Mouse (Mus musculus): Measurements from ENCODE around the gene Sphk1. TPM values are rescaled to one million over a fixed set of nuclear protein-coding genes. Genes with fewer than 3 reads are reported as not detected.

The Sphk1 gene
- polyA plus RNA-seq (2015; fragmentation: Nextera tagmentation; extraction: Ambion mirVana): 12.4 and 15.3 TPM in 2 replicates

DNA sequence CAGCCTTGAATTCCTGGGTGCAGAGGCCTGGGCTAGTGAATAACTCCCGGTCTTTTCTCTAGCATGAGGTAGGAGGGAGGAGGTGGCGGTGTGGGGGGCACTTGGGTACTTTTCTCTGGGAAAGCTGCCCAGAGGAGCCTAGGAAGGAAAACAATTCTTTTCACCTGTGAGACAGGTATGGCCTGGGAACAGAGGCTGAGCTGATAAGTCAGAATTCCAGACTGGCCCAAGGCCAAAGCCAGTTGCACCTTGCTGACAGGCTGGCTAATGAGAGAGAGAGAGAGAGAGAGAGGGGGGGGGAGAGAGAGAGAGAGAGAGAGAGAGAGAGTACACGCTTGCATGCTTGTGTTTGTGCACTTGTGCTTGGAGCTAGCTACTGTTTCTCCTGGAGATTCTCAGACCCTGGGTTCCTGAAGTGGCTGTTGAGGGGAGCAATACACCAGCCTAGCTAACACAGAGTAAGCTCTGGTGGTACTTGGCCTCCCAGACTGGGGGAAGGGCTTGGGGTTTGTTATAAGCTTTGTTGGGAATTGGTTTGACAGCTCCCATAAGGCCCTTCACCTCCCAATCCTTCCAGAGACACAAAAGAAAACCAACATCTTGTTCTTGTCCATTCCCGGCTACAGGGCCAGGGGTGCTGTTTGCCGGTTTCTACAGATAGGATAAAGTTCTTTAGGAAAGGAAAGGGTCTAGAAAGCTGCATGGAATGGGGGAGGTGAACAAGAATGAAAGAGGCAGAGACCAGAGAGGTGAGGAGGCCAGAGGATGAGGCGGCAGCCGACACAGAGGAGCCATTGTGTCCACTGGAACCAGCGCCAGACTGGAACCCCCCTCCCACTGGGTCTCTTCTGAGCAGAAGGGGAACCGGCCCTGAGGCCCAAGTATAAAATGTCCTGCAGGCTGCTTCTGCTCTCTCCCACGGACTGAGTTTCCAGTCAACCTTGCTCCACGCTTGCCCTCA lies at the start of gene Sphk1:
Gene Sphk1, plus strand, starts transcription at position 739 of the 961 bp plus-strand sequence.
- Histone ChIP-seq H3K9me3 (replicated peaks; ENCODE audit: control insufficient read depth, low read length) (no peaks in the 10 kb centered on the region), H3K27me3 (ENCODE audit: control insufficient read depth, insufficient read depth, low read length) (peaks cover 9% of the 10 kb centered on the region), H3K9ac (ENCODE audit: low read length) (peak within 1 kb of the TSS; percentile 78), H3K27ac (ENCODE audit: low read length) (peak within 1 kb of the TSS; percentile 48), H3K4me3 (replicated peaks; ENCODE audit: low read length) (peak within 1 kb of the TSS; percentile 65), H3K4me2 (ENCODE audit: low read depth, low read length) (peak within 1 kb of the TSS; percentile 97), H3K4me1 (ENCODE audit: control insufficient read depth, insufficient read depth, low read length) (peaks cover 35% of the 10 kb centered on the region), H3K36me3 (ENCODE audit: control insufficient read depth, insufficient read depth, low read length) (no peaks in the 10 kb centered on the region)
- no peak for ATAC-seq (ENCODE audit: insufficient read depth, low FRiP score)
- 32% methylated on average over 11 of the region's 11 CpGs for WGBS

DNA sequence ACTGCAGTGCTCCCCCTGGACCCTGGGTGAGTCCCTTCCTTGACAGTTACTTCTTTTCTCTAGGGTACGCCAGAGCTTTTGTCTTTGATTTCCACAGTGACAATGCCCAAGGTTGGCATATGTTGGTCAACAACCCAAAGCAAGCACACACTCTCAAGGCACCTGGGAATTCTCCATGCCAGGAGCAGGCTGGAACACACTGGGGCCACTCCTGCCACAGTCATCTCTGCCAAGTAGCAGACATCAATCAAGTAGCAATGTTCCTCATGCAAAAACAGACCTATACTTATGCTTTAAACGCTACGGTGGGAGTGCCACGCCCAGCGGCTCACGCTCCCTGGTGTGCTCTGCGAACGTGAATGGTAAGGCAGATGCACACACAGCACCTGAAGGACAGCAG lies 49.8 kb upstream of the Sphk1 start:
- Histone ChIP-seq H3K9ac (ENCODE audit: low read length) (no peak overlapping the region), H3K36me3 (ENCODE audit: control insufficient read depth, insufficient read depth, low read length) (peaks cover 57% of the 10 kb centered on the region), H3K27ac (ENCODE audit: low read length) (no peak overlapping the region), H3K4me1 (ENCODE audit: control insufficient read depth, insufficient read depth, low read length) (no peaks in the 10 kb centered on the region), H3K9me3 (replicated peaks; ENCODE audit: control insufficient read depth, low read length) (no peaks in the 10 kb centered on the region), H3K4me3 (replicated peaks; ENCODE audit: low read length) (no peak overlapping the region), H3K4me2 (ENCODE audit: low read depth, low read length) (no peak overlapping the region), H3K27me3 (ENCODE audit: control insufficient read depth, insufficient read depth, low read length) (no peaks in the 10 kb centered on the region)
- no peak for ATAC-seq (ENCODE audit: insufficient read depth, low FRiP score)
- WGBS: 93% methylated on average over 8 of the region's 8 CpGs

DNA sequence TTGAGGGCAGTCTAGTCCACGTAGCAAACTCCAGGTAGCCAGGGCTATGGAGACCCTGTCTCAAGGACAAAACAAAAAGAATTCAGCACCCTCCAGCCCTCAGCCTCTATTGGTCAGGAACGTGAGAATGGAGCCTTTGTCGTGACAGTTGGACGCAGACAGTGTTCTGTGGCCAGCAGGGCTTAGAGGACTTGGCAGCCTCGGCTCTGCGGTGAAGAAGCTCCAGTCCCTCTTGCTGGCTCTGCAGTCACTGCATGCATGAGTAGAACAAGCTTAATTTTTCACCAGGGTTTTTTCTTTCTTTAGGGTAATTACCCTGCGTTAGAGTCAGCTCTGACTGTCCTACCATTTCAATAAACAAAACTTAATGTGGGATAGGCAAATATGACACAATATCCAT lies 48.9 kb upstream of the Sphk1 start:
- no peaks in the 10 kb centered on the region for H3K9me3 ChIP-seq (replicated peaks; ENCODE audit: control insufficient read depth, low read length)

GRCm38 (mm10) chr11:116484261-116484660 lies 46.5 kb upstream of the Sphk1 start:
- H3K4me1 ChIP-seq (ENCODE audit: control insufficient read depth, insufficient read depth, low read length): peaks cover 6% of the 10 kb centered on the region; the same call in 1 of the 2 replicates
- no peaks in the 10 kb centered on the region for H3K27me3 ChIP-seq (ENCODE audit: control insufficient read depth, insufficient read depth, low read length)
- peaks cover 43% of the 10 kb centered on the region for H3K36me3 ChIP-seq (ENCODE audit: control insufficient read depth, insufficient read depth, low read length)
- H3K4me3 ChIP-seq (replicated peaks; ENCODE audit: low read length): no peak overlapping the region
- no peak overlapping the region for H3K27ac ChIP-seq (ENCODE audit: low read length)
- WGBS: 77% methylated on average over 8 of the region's 8 CpGs
- H3K4me2 ChIP-seq (ENCODE audit: low read depth, low read length): no peak overlapping the region
- ATAC-seq (ENCODE audit: insufficient read depth, low FRiP score): no peak
- no peaks in the 10 kb centered on the region for H3K9me3 ChIP-seq (replicated peaks; ENCODE audit: control insufficient read depth, low read length)
- H3K9ac ChIP-seq (ENCODE audit: low read length): no peak overlapping the region

More for the DNA sequence above, 48.9 kb upstream of the Sphk1 start:
- H3K27me3 ChIP-seq (ENCODE audit: control insufficient read depth, insufficient read depth, low read length): no peaks in the 10 kb centered on the region
- peaks cover 59% of the 10 kb centered on the region for H3K36me3 ChIP-seq (ENCODE audit: control insufficient read depth, insufficient read depth, low read length)
- H3K27ac ChIP-seq (ENCODE audit: low read length): no peak overlapping the region
- no peak overlapping the region for H3K9ac ChIP-seq (ENCODE audit: low read length)
- 83% methylated on average over 7 of the region's 7 CpGs for WGBS
- no peaks in the 10 kb centered on the region for H3K4me1 ChIP-seq (ENCODE audit: control insufficient read depth, insufficient read depth, low read length)
- no peak overlapping the region for H3K4me2 ChIP-seq (ENCODE audit: low read depth, low read length)
- ATAC-seq (ENCODE audit: insufficient read depth, low FRiP score): no peak
- H3K4me3 ChIP-seq (replicated peaks; ENCODE audit: low read length): no peak overlapping the region

GRCm38 (mm10) chr11:116488207-116488606 lies 42.5 kb upstream of the Sphk1 start:
- Histone ChIP-seq H3K36me3 (ENCODE audit: control insufficient read depth, insufficient read depth, low read length) (peaks cover 23% of the 10 kb centered on the region), H3K4me3 (replicated peaks; ENCODE audit: low read length) (no peak overlapping the region), H3K9me3 (replicated peaks; ENCODE audit: control insufficient read depth, low read length) (no peaks in the 10 kb centered on the region), H3K9ac (ENCODE audit: low read length) (no peak overlapping the region), H3K4me2 (ENCODE audit: low read depth, low read length) (no peak overlapping the region), H3K4me1 (ENCODE audit: control insufficient read depth, insufficient read depth, low read length) (peaks cover 16% of the 10 kb centered on the region), H3K27ac (ENCODE audit: low read length) (no peak overlapping the region), H3K27me3 (ENCODE audit: control insufficient read depth, insufficient read depth, low read length) (no peaks in the 10 kb centered on the region)
- no peak for ATAC-seq (ENCODE audit: insufficient read depth, low FRiP score)

- Histone ChIP-seq H3K4me1 (ENCODE audit: control insufficient read depth, insufficient read depth, low read length) (peaks cover 16% of the 10 kb centered on the region), H3K27ac (ENCODE audit: low read length) (no peak overlapping the region), H3K4me3 (replicated peaks; ENCODE audit: low read length) (peak overlapping the region; percentile 85), H3K27me3 (ENCODE audit: control insufficient read depth, insufficient read depth, low read length) (no peaks in the 10 kb centered on the region), H3K36me3 (ENCODE audit: control insufficient read depth, insufficient read depth, low read length) (peaks cover 20% of the 10 kb centered on the region), H3K9me3 (replicated peaks; ENCODE audit: control insufficient read depth, low read length) (no peaks in the 10 kb centered on the region), H3K4me2 (ENCODE audit: low read depth, low read length) (peak overlapping the region; percentile 65), H3K9ac (ENCODE audit: low read length) (peak overlapping the region; percentile 95)
- WGBS: 65% methylated on average over 14 of the region's 14 CpGs
- no peak for ATAC-seq (ENCODE audit: insufficient read depth, low FRiP score)
Observed at GRCm38 (mm10) chr11:116488693-116489375, 41.9 kb upstream of the Sphk1 start.

DNA sequence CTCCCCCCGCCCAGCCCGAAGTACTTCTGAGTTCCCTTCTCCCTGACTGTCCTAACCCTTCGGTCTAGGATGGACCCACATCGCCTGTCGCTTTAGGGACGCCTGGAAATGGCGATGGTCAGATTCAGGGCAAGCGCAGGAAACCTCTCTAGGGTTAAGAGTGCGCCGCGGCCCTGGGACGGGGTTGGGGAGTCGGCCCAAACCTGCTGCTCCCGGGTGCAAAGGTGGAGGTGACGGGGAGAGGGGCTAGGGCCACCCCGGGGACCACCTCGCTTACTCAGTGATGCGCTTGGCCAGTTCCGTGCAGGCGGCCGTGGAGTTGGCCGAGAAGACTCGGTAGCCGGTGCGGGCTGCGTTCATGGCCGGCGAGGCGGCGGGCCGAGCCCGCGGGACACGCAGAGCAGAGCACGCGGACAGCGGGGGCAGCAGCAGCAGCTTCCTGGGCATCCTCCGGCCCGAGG lies 40.9 kb upstream of the Sphk1 start:
- H3K4me3 ChIP-seq (replicated peaks; ENCODE audit: low read length): peak overlapping the region; percentile 85
- peak overlapping the region; percentile 95 for H3K27ac ChIP-seq (ENCODE audit: low read length)
- no peaks in the 10 kb centered on the region for H3K9me3 ChIP-seq (replicated peaks; ENCODE audit: control insufficient read depth, low read length)
- 0% methylated on average over 39 of the region's 39 CpGs for WGBS
- peaks cover 20% of the 10 kb centered on the region for H3K4me1 ChIP-seq (ENCODE audit: control insufficient read depth, insufficient read depth, low read length)
- peaks cover 14% of the 10 kb centered on the region for H3K36me3 ChIP-seq (ENCODE audit: control insufficient read depth, insufficient read depth, low read length)
- peak overlapping the region; percentile 95 for H3K9ac ChIP-seq (ENCODE audit: low read length)
- H3K4me2 ChIP-seq (ENCODE audit: low read depth, low read length): peak overlapping the region; percentile 65
- H3K27me3 ChIP-seq (ENCODE audit: control insufficient read depth, insufficient read depth, low read length): no peaks in the 10 kb centered on the region
- peak; percentile 8; the same call in 1 of the 2 replicates for ATAC-seq (ENCODE audit: insufficient read depth, low FRiP score)

DNA sequence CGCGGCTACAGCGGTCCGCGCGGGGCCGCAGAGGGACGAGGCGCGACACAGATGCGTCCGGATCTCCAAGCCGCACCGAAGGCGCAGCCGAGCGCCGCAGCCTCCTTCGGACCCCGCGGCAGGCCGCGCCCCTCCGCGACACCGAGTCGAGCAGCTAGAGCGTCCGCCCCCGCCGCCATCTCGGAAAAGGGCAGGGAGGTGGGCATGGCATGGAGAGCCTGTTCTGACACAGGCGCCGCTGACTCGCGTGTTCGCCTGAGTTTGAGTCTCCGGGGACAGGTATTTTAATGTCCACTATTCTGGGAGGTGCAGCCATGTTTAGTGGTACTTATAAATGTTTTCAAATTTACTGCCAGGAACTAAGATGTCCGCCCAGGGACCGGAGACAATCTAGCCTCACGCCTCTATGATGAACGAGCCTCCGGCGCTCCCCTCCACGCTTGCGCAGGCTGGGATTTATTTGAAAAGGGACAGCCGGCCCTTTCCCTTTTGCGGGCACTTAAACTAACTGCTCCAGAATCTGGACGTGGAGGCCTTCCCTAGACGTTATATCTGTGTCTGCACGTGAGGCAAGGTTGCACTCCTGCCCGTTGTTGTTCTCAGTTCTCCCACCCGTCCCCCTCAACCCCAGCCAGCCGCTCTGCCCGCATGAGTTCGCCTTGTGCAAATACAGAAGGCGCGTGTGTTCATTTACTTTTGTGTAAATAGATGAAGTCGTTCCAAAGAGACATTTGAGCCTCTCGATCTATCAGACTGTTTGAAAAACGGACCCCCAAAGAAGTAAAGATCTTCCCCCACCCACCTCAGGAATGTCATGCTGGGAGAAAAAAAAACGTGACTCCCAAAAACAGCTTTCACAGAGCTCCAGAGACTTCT lies 40.3 kb upstream of the Sphk1 start:
- Histone ChIP-seq H3K4me3 (replicated peaks; ENCODE audit: low read length) (peak overlapping the region; percentile 85), H3K9ac (ENCODE audit: low read length) (peak overlapping the region; percentile 95), H3K36me3 (ENCODE audit: control insufficient read depth, insufficient read depth, low read length) (peaks cover 10% of the 10 kb centered on the region; the same call in 1 of the 2 replicates), H3K27ac (ENCODE audit: low read length) (peak overlapping the region; percentile 95), H3K4me1 (ENCODE audit: control insufficient read depth, insufficient read depth, low read length) (peaks cover 26% of the 10 kb centered on the region), H3K4me2 (ENCODE audit: low read depth, low read length) (peak overlapping the region; percentile 65), H3K27me3 (ENCODE audit: control insufficient read depth, insufficient read depth, low read length) (no peaks in the 10 kb centered on the region), H3K9me3 (replicated peaks; ENCODE audit: control insufficient read depth, low read length) (no peaks in the 10 kb centered on the region)
- WGBS: under 1% methylated on average over 62 of the region's 62 CpGs
- peak; percentile 85 for ATAC-seq (ENCODE audit: insufficient read depth, low FRiP score)

All from stomach, embryonic 16.5 days (tissue).